Mouse (Mus musculus): ENCODE results near the gene Nfix.

Gene Nfix

DNA sequence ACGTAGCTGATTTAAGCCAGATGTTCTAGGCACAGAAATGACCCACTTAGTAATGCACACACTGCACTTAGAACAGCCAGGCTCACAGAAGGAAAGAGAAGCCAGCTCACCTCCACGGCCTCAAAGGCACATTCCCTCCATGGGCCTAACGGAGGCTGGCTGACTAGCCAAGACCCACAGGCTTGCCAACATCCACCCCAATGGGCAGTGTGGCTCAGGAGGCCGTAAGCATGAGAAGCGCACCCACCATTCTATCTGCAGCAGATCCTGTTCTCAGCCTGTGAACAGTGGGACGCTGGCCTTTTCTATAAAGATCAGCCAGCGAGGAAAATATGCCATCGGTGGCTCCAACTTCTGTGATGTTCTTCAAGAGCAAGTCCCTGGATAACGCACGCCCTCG lies 83.4 kb downstream of the Nfix start:
- DNase-seq (ENCODE audit: low read depth, low spot score), result no peak

DNA sequence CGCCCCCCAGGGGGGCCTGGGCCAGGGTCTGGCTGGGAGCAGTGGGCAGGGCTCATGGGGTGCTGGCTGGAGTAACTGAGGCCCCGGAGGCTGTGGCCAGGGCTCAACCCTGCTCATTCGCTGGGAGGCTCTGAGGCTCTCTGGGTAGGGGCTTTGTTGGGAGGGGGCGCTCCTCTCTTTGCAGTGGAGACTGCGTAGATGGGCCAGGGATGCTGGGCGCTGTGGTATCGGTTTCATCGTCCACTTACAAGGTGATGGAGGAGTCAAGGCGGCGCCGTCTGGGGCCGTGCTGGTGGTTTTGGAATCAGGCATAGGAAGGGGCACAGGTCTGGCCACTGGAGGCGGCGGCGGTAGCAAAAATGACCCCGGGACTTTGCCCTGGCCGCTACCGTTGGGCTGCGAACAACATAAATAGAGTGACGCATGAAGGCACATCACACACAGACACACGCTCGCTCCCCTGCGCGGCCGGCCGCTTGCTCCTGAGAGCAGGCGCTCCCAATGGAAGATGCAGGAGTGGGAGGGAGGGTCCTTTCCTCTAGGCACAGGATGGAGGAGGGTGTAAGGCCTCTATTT lies 84.2 kb downstream of the Nfix start:
- DNase-seq (ENCODE audit: low read depth, low spot score), result no peak

GRCm38 (mm10) chr8:84714161-84714560 lies 86.0 kb downstream of the Nfix start:
- DNase-seq (ENCODE audit: low read depth, low spot score), result no peak

DNA sequence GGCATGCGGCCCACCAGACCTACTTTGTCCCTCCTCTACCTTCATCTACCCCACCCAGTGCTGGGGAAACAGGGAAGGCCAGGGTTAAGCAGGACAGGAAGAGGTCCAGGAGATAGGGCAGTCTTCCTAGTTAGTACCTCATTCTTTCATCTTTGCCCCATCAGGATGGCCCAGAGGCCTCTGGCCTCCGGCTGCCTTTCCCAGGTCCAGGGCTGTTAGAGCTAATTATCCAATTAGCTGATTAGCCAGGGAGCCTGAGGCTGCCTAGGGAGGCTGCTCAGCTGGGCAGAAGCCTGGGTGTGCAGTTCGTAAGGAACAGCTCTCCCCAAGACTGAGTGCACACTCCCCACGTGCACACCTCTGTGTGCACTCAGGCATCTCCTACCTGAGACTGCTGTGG lies 86.8 kb downstream of the Nfix start:
- no peak for DNase-seq (ENCODE audit: low read depth, low spot score)

DNA sequence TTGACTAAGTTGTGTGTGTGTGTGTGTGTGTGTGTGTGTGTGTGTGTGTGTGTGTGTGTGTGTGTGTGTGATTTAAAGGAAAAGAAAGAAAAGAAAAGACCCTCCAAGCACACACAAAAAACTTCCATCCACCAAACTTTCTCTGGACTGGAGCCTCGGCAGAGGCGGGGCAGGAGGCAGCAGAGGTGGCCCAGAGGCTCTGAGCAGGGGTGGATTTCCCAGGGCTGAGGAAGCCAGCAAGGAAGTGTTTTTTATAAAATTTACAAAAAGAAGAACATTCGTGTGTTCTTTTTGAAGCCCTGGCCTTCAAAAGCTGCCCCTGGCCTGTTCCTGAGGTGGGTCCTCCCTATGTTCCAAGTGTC lies 87.4 kb downstream of the Nfix start:
- DNase-seq (ENCODE audit: low read depth, low spot score), result no peak

GRCm38 (mm10) chr8:84711933-84712758 lies 88.0 kb downstream of the Nfix start:
- peak; percentile 78 for DNase-seq (ENCODE audit: low read depth, low spot score)

GRCm38 (mm10) chr8:84711312-84711711 lies 88.8 kb downstream of the Nfix start:
- DNase-seq (ENCODE audit: low read depth, low spot score), result no peak

GRCm38 (mm10) chr8:84709931-84710330 lies 90.2 kb downstream of the Nfix start:
- no peak for DNase-seq (ENCODE audit: low read depth, low spot score)

DNA sequence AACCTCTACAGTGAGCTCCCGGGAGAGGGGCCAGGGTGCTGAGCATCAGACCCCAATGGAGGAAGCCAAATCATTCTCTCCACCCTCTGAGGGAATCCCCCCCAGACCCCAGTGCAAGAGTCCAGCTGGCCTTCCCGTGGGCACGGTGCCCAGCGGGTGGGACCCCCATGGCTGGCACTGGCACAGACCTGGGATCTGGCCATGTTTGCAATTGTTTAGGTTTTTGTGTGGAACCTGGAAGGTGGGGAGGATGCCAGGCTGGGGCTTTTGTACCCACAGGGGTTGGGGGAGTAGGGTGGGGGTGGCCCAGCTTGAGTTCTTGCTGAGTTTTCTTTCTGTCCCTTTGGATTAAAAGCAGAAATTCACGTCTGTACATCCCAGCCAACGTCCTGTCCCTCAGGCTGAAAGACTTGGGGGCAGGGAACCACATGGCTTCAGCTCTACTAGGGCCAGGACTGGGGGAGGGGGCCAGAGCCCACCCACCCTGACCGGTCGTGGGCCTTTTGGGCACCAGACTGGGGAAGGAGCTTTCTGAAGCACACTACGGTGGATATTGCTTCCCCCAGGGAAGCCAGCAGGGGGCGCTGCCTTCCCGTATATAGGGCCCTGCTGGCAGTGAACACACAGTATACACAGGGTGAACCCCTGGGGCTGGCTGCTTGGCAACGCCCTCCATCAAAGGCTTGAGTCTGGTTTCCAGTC lies 91.2 kb downstream of the Nfix start:
- peak; percentile 73 for DNase-seq (ENCODE audit: low read depth, low spot score)

GRCm38 (mm10) chr8:84708071-84708541 lies 92.0 kb downstream of the Nfix start:
- DNase-seq (ENCODE audit: low read depth, low spot score), result no peak

DNA sequence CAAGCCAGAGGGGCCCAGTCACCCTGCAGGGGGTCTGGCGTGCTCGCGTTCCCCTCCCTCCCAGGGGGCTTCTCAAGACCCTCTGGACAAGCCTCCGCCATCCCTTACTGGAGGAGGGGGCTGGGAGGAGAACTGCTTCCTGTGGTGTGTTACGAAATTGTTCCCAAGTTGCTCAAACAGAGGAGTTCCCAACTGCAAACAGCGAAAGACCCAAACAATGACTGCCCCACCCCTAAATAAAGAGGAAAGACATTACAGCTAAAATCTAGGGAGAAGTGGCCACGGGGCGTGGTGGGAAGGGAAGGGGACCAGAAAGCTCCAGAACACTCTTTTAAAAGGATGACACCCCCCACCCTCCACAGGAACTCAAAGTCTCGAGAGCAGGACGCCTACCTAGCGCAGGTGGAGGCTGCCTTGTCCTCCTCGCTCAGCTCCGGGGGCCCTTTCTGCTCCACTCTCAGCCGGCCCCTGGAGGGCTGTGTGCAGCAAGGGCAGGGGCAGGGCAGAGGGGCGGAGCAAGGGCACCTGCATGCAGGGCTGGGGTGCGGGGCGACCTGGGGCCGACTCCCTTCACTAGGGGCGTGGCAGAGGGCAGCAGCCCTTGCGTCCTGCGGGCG lies 92.8 kb downstream of the Nfix start:
- no peak for DNase-seq (ENCODE audit: low read depth, low spot score)

- no peak for DNase-seq (ENCODE audit: low read depth, low spot score)
These were observed 93.4 kb downstream of the Nfix start for GRCm38 (mm10) chr8:84706610-84707266.

GRCm38 (mm10) chr8:84705960-84706359 lies 94.2 kb downstream of the Nfix start:
- DNase-seq (ENCODE audit: low read depth, low spot score), result no peak

- DNase-seq (ENCODE audit: low read depth, low spot score), result no peak
These were observed 95.0 kb downstream of the Nfix start for GRCm38 (mm10) chr8:84704867-84705831.

- no peak for DNase-seq (ENCODE audit: low read depth, low spot score)
These were observed 95.8 kb downstream of the Nfix start for GRCm38 (mm10) chr8:84704356-84704755.

- no peak for DNase-seq (ENCODE audit: low read depth, low spot score)
These were observed 96.5 kb downstream of the Nfix start for GRCm38 (mm10) chr8:84703466-84704249.

DNA sequence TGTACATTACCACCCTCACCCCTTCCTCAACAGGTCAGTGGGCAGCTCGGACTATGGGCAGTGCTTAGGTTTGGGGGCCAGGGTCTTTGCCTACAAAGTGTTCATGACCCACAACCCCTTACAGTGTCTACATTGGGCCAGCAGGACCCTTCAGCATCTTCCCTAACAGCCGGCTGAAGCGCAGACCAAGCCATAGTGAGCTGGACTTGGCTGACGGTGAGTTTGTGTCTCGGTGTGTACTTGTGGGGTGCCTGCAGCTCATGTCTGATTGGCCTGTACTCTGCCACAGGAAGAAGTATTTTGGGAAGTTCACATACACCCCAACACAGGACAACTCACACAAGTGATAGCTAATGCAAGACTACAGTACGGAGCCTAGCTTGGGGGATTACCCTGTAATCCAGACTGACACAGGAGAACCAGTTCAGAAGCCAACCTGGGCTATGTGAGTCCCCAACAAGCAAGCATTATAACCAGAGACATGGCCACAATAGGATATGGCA lies 97.1 kb downstream of the Nfix start:
- no peak for DNase-seq (ENCODE audit: low read depth, low spot score)

GRCm38 (mm10) chr8:84702561-84702960 lies 97.6 kb downstream of the Nfix start:
- no peak for DNase-seq (ENCODE audit: low read depth, low spot score)

Measured in brain, embryonic 18.5 days (tissue).